Mouse (Mus musculus) neural tube, embryonic 15.5 days (tissue): ENCODE measurements at regions not wholly inside any gene's neighbourhood (a gene's known extent, or its start where the extent isn't known, plus 50 kb on each side); places are given as distances from the start of the nearest gene placed in this dataset.

Experiments
- ATAC-seq: fragments of 200-750 bp; cut with Nextera tagmentation; 2 replicates; pipeline ENCODE4 v1.8.0; 2017; ENCODE audit warnings: mild to moderate bottlenecking, moderate TSS enrichment, moderate library complexity; ENCODE audit not compliant: low FRiP score
- H3K27ac ChIP-seq: fragments of 300-500 bp; sonication (generic); replicated peaks from 2 replicates; pipeline ENCODE4 v1.5.1; 2015; ENCODE audit warnings: mild to moderate bottlenecking, inconsistent platforms
- H3K27me3 ChIP-seq: fragments of 300-500 bp; sonication (generic); replicated peaks from 2 replicates; pipeline ENCODE4 v1.6.1; 2015; ENCODE audit warnings: inconsistent platforms
- H3K36me3 ChIP-seq: fragments of 300-500 bp; sonication (generic); 2 replicates; pipeline ENCODE4 v1.6.1; 2015; ENCODE audit warnings: inconsistent platforms
- H3K4me1 ChIP-seq: fragments of 300-500 bp; sonication (generic); 2 replicates; pipeline ENCODE4 v1.6.1; 2015; ENCODE audit warnings: inconsistent platforms
- H3K4me2 ChIP-seq: fragments of 300-500 bp; sonication (generic); 2 replicates; pipeline ENCODE4 v1.6.1; 2015; ENCODE audit warnings: inconsistent platforms, mild to moderate bottlenecking, moderate library complexity
- H3K4me3 ChIP-seq: fragments of 300-500 bp; sonication (generic); replicated peaks from 2 replicates; pipeline ENCODE4 v1.5.1; 2015; ENCODE audit warnings: mild to moderate bottlenecking, inconsistent platforms
- H3K9ac ChIP-seq: fragments of 300-500 bp; sonication (generic); replicated peaks from 2 replicates; pipeline ENCODE4 v1.6.1; 2015; ENCODE audit warnings: mild to moderate bottlenecking, inconsistent platforms
- H3K9me3 ChIP-seq: fragments of 300-500 bp; sonication (generic); replicated peaks from 2 replicates; pipeline ENCODE4 v1.6.1; 2016; ENCODE audit warnings: inconsistent platforms
- WGBS: fragments of 180-500 bp; shearing (Covaris S2); methylation state at CpG from one replicate; pipeline ENCODE4 v1.1.7; 2015; ENCODE audit warnings: mixed read lengths; 5-methylcytosine and 5-hydroxymethylcytosine counted together

DNA sequence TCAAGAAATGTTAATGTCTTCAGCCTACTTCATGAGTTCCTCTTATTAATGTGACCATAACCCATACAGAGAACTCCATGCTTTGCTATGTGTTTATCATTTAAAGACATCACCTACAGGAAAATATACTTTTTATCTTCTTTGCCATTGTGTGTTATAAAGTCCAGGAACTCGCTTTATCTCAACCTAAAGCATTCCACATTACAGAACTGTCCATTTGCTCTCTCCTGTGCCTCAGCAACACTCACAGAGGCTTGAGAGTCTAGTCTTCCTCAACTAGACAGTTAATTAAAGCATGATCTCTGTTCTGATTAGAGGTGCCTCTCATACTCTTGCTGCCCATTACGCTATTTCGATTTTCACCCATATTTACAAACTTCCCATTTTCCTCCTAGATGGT, 288.4 kb downstream of the Lipi start:
- Histone ChIP-seq H3K4me3 (no peak overlapping the region), H3K9me3 (no peaks in the 10 kb centered on the region), H3K9ac (no peak overlapping the region), H3K36me3 (no peaks in the 10 kb centered on the region), H3K27me3 (no peaks in the 10 kb centered on the region), H3K4me2 (no peak overlapping the region), H3K27ac (no peak overlapping the region), H3K4me1 (no peaks in the 10 kb centered on the region)
- no peak for ATAC-seq
- 92% methylated on average over 3 of the region's 3 CpGs for WGBS

DNA sequence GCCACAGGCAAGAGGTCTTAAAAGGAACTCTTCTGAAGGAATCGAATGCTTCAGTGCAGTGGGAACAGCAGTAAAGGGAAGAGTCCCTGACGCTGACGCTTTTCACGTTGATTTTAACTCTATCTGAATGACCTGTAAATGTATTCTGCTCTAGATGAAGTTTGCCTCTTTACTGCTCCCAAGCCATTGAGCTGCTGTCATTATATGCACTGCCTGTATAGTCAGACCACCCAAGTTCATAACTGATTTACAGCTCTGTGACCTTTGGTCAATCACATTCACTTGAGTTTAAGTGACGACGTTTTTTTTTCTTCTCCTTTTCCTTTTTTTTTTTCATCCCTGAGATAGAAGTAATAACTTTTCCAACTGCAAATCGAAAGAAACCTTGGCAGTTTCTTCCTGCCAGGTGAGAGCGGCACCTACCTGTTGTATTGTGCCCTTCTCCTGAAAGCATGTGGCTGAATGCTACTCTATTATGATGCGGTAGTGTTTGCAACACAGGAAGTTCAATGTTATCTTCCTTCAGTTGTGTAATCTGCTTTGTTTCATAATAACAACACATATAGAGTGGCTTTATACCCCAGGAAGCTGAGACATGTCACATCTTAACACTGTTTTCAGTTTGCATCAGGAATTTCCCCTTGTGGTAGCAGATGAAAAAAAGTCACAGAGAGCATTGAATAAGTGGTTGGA, 293.0 kb downstream of the Lipi start:
- Histone ChIP-seq H3K4me1 (no peaks in the 10 kb centered on the region), H3K27ac (no peak overlapping the region), H3K27me3 (no peaks in the 10 kb centered on the region), H3K9ac (no peak overlapping the region), H3K36me3 (no peaks in the 10 kb centered on the region), H3K9me3 (no peaks in the 10 kb centered on the region), H3K4me3 (no peak overlapping the region), H3K4me2 (no peak overlapping the region)
- 53% methylated on average over 9 of the region's 9 CpGs for WGBS
- ATAC-seq: no peak

DNA sequence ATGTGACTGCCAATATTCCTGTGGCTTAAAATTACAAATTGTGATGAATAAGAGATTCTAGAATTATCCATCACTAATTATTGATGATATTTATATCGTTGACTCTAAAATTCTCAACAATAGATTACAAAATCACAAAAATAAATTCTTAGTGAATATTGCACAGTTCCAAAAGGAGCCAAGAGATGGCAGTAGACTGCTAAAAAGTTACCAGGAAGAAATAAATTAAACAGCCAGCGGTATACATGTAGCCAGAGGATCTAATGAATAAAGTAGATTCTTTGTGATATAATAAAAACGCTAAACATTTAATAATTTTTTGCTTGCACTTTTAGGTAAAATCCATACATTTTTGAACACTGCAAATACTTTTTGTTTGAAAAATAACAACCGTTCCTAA, 294.7 kb downstream of the Lipi start:
- Histone ChIP-seq H3K9me3 (no peaks in the 10 kb centered on the region), H3K4me1 (no peaks in the 10 kb centered on the region), H3K27me3 (no peaks in the 10 kb centered on the region), H3K4me2 (no peak overlapping the region), H3K27ac (no peak overlapping the region), H3K4me3 (no peak overlapping the region), H3K36me3 (no peaks in the 10 kb centered on the region), H3K9ac (no peak overlapping the region)
- no peak for ATAC-seq
- 43% methylated on average over 4 of the region's 4 CpGs for WGBS

DNA sequence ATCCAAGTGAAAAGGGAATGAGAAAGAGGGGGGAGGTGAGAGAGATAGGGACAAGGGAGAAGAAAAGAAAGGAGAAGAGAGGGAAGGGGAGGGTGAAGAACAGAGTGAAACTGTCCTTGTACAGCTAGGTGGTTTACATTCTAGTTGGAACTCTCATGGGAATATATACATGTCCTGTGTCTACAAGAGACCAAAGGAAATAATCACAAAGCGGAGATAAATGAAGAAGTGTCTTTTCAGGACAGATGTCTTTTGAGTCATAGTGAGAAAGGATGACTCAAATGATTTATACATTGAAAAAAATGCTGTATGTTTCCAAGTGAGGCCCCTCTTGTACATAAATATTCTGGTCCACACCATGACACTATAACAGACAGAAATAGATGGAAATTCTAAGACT, 298.7 kb downstream of the Lipi start:
- no peak overlapping the region for H3K9ac ChIP-seq
- H3K27me3 ChIP-seq: no peaks in the 10 kb centered on the region
- H3K27ac ChIP-seq: no peak overlapping the region
- no peak overlapping the region for H3K4me3 ChIP-seq
- H3K4me1 ChIP-seq: no peaks in the 10 kb centered on the region
- no peak overlapping the region for H3K4me2 ChIP-seq
- ATAC-seq: no peak
- H3K36me3 ChIP-seq: no peaks in the 10 kb centered on the region
- WGBS: 92% methylated on average over 1 of the region's 1 CpGs
- no peaks in the 10 kb centered on the region for H3K9me3 ChIP-seq

DNA sequence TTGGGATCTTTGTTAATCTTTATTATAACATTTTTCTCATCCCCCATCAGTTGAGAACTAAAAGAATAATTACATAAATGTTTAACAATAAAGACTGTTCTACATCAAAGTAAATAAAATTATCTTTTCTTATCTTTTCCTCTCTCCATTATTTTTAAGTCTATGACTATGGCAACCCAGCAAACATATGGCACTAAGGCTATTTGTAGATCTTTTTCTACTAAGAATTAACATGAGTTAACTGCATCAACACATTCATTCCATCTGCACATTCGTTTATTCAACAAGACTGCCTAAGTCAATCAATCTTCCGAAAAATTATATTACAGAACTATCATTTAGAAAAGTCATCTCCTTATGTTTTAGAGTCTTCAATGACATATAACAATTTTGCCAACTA, 300.1 kb downstream of the Lipi start:
- Histone ChIP-seq H3K27ac (no peak overlapping the region), H3K9me3 (no peaks in the 10 kb centered on the region), H3K36me3 (no peaks in the 10 kb centered on the region), H3K4me2 (no peak overlapping the region), H3K4me1 (no peaks in the 10 kb centered on the region), H3K4me3 (no peak overlapping the region), H3K9ac (no peak overlapping the region), H3K27me3 (no peaks in the 10 kb centered on the region)
- ATAC-seq: no peak
- WGBS: 87% methylated on average over 2 of the region's 2 CpGs

DNA sequence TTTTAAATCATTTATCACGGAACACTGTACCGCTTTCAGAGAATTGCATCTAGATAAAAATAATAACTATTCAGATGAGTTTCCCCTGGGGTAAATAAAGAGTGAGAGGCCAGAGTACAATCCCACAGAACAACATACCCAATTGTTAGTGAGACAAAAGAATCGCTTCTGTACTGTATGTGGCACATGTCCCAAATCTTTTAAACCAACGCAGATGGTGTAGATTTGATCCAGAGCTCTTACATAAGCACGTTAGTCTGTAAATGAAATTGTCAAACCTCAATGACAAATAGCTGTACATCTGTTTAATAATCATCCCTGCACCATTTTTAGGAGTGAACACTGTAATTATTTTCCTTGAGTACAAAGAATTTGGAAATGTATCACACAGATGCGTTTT, 322.0 kb downstream of the Lipi start:
- Histone ChIP-seq H3K4me2 (no peak overlapping the region), H3K4me1 (no peaks in the 10 kb centered on the region), H3K4me3 (no peak overlapping the region), H3K9ac (no peak overlapping the region), H3K27me3 (no peaks in the 10 kb centered on the region), H3K36me3 (no peaks in the 10 kb centered on the region), H3K9me3 (no peaks in the 10 kb centered on the region), H3K27ac (no peak overlapping the region)
- 68% methylated on average over 6 of the region's 6 CpGs for WGBS
- no peak for ATAC-seq

DNA sequence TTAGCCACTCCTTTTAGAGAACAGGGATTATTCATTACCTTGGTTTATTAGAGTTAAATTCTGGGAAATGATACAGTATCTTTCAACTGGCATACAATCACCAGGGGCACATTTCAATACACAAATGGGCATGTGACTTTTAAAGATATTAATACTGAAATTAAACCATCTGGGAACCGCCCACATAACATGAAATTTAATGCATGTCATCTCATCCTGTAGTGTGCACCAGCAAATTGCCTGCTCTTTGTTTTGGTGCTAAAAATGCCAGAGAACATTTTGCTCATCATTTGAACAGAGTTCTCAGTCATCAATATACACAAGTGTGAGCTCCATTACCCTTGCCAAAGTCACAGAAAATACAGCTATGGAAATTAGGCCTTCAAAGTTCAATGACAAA, 330.9 kb downstream of the Lipi start:
- H3K4me2 ChIP-seq: no peak overlapping the region
- WGBS: 85% methylated on average over 1 of the region's 1 CpGs
- no peak overlapping the region for H3K4me3 ChIP-seq
- H3K9ac ChIP-seq: no peak overlapping the region
- no peaks in the 10 kb centered on the region for H3K27me3 ChIP-seq
- no peaks in the 10 kb centered on the region for H3K4me1 ChIP-seq
- no peaks in the 10 kb centered on the region for H3K9me3 ChIP-seq
- no peak overlapping the region for H3K27ac ChIP-seq
- H3K36me3 ChIP-seq: no peaks in the 10 kb centered on the region
- no peak for ATAC-seq

DNA sequence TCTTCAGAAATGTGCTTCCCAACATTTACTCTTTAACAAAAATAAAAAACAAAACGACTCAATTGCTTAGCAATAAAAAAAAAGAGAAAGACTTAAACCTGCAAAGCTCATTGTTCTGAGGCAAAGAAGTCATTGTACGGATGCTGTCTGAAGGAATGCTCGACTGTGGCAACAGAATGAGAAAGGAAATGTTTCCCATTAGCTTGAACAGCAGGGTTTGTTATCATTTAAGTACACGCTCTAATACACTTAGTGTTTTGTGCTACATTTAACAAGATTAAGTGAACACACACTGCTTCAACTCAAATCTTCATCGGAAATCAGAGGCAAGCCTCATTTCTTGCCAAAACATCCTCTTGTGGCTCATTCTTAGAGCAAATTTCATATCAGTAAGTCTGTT, 336.7 kb downstream of the Lipi start:
- no peaks in the 10 kb centered on the region for H3K9me3 ChIP-seq
- 20% methylated on average over 5 of the region's 5 CpGs for WGBS
- no peak overlapping the region for H3K9ac ChIP-seq
- no peaks in the 10 kb centered on the region for H3K4me1 ChIP-seq
- peak overlapping the region; percentile 63 for H3K27ac ChIP-seq
- ATAC-seq: peak; percentile 82
- H3K4me2 ChIP-seq: no peak overlapping the region
- no peaks in the 10 kb centered on the region for H3K27me3 ChIP-seq
- no peak overlapping the region for H3K4me3 ChIP-seq
- H3K36me3 ChIP-seq: no peaks in the 10 kb centered on the region

DNA sequence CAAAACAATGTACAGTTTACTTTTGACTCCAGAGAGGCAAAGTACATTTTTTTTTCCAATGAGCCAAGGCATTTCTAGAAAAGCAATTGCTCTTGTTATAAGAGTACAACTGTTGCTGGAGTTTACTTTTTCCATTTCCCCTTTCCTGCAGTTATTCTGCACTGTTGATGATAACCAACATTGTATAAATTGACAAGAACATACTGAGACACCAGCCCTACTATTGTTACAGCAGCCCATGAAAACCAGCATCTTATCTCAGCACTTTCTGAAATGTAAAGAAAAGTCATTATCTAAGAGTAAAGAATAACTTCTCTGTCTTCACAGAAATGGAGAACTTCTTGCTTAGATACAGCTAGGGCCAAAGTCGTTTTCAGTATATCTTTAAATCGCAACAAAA, 345.5 kb downstream of the Lipi start:
- Histone ChIP-seq H3K27ac (no peak overlapping the region), H3K4me3 (no peak overlapping the region), H3K9me3 (no peaks in the 10 kb centered on the region), H3K4me1 (no peaks in the 10 kb centered on the region), H3K27me3 (no peaks in the 10 kb centered on the region), H3K4me2 (no peak overlapping the region), H3K9ac (no peak overlapping the region), H3K36me3 (no peaks in the 10 kb centered on the region)
- WGBS: 94% methylated on average over 2 of the region's 2 CpGs
- no peak for ATAC-seq

DNA sequence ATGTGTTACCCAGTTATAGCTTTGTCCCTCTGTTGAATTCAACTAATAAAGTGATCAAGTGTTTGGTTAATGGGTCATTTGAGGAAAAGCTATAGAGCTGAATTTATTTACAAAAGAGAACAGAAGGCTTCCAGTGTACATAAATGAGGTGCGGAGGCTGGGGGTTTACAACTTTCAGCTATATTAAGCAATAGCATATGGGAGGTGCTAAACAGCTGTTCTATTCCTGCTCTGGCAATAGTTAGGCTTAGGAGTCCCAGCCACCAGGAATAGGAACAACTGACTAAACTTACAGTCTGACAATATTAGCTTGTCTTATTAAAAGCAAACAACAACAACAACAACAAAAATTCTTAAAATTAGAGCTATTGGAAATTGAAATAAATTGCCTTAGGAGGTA, 353.7 kb downstream of the Lipi start:
- H3K27ac ChIP-seq: no peak overlapping the region
- H3K27me3 ChIP-seq: no peaks in the 10 kb centered on the region
- H3K4me1 ChIP-seq: no peaks in the 10 kb centered on the region
- H3K9me3 ChIP-seq: no peaks in the 10 kb centered on the region
- no peaks in the 10 kb centered on the region for H3K36me3 ChIP-seq
- no peak overlapping the region for H3K9ac ChIP-seq
- ATAC-seq: no peak
- H3K4me3 ChIP-seq: no peak overlapping the region
- WGBS: 63% methylated on average over 1 of the region's 1 CpGs
- H3K4me2 ChIP-seq: no peak overlapping the region

DNA sequence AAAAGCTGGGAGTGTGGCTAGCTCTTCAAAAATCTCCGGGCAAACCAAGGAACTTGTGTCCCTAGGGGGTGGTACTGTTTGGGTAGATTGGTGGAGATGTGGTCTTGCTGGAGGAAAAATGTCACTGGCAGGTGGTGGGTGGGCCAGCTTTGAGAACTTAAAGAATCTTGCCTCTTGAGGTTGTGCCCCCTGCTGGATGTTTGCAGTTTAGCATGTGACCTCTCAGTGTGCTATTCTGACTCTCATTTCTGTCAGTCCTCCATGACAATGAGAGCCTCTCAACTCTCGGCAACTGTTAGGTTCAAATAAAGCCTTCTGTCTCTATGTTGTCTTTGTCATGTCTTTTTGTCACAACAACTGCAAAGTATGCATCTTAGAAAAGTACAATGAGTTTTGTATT, 392.5 kb downstream of the Lipi start:
- H3K27ac ChIP-seq: no peak overlapping the region
- no peaks in the 10 kb centered on the region for H3K9me3 ChIP-seq
- no peak for ATAC-seq
- no peak overlapping the region for H3K9ac ChIP-seq
- no peaks in the 10 kb centered on the region for H3K36me3 ChIP-seq
- no peaks in the 10 kb centered on the region for H3K27me3 ChIP-seq
- no peaks in the 10 kb centered on the region for H3K4me1 ChIP-seq
- 83% methylated on average over 2 of the region's 2 CpGs for WGBS
- H3K4me3 ChIP-seq: no peak overlapping the region
- H3K4me2 ChIP-seq: no peak overlapping the region

DNA sequence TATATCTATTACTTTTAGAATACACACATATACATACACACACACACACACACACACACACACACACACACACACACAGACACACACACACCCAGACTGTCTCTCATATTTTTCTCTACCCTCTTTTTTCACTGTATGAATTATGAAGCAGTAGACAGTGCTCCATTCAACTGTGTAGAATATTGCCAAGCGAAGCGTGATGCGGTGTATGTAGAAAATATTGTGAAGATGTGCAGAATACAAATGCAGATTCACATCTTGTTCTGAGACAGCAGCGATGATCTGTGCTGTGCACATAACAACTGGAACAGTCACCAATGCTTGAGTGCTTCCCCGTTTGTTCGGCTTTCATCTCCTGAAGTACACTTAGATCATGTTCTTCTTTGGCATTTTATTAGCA, 395.5 kb downstream of the Lipi start:
- Histone ChIP-seq H3K36me3 (no peaks in the 10 kb centered on the region), H3K4me3 (no peak overlapping the region), H3K9ac (no peak overlapping the region), H3K4me1 (no peaks in the 10 kb centered on the region), H3K27me3 (no peaks in the 10 kb centered on the region), H3K9me3 (no peaks in the 10 kb centered on the region), H3K4me2 (no peak overlapping the region), H3K27ac (no peak overlapping the region)
- ATAC-seq: no peak
- WGBS: 79% methylated on average over 6 of the region's 6 CpGs

DNA sequence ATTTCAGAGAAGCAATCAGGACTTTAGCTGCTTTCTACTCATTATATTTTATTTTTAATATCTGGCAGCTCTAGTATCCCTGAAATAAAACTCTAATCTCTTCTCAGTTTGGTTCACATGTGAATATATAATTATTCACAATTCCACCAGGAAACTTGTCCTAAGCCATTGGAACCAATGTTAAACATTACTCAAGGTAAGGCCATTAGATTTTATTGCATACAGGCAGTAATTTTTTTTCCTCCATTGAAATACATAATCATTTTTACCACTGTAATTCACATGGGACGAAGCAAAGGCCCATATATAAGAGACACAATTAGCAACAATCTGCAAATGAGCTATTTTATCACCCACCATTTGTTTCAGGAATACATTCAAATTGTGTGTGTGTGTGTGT, 419.8 kb downstream of the Lipi start:
- Histone ChIP-seq H3K4me2 (no peak overlapping the region), H3K9ac (no peak overlapping the region), H3K36me3 (no peaks in the 10 kb centered on the region), H3K27me3 (no peaks in the 10 kb centered on the region), H3K4me1 (no peaks in the 10 kb centered on the region), H3K9me3 (no peaks in the 10 kb centered on the region), H3K27ac (no peak overlapping the region), H3K4me3 (no peak overlapping the region)
- no peak for ATAC-seq
- WGBS: 65% methylated on average over 1 of the region's 1 CpGs
